ENCODE assay signal across 8 mouse cellular contexts in genomic region chr11:83271951-83272843, GRCm38 (mm10). TPM values are rescaled to one million over a fixed set of nuclear protein-coding genes. Genes with fewer than 3 reads are reported as not detected.
A peak's percentile ranks its signal among the peaks of the same experiment; 100 is the strongest.
DNase-seq lines count a peak whose midpoint lies in the region; ATAC-seq lines count a peak whose summit lies in the region.

No protein-coding gene starts in this region.

- peak; percentile 14 for DNase-seq in layer of hippocampus, adult 9-11 months
- DNase-seq in layer of hippocampus, postnatal 25 days (ENCODE audit: extremely low spot score in 1 of 2, low spot score in 1 of 2) = no peak
- peak; percentile 55 for DNase-seq in R1 (ENCODE audit: low read depth, low spot score)
- peak; percentile 44 to 55 for DNase-seq in natural killer cell, adult 2 months (ENCODE audit: low spot score in 2 of 2)
- no peak for DNase-seq in ovary, postnatal 36 days (ENCODE audit: low spot score)
- no peak for DNase-seq in layer of hippocampus, postnatal 14 days (ENCODE audit: low spot score in 2 of 2)

- peaks cover 4% of the 10 kb centered on the region; the same call in 1 of the 2 replicates for H3K4me1 ChIP-seq in forebrain, embryonic 12.5 days
- peaks cover 19% of the 10 kb centered on the region for H3K4me1 ChIP-seq in liver, embryonic 12.5 days

- 15% methylated on average over 2 of the region's 2 CpGs for WGBS in forebrain, embryonic 12.5 days
- 9% methylated on average over 2 of the region's 2 CpGs for WGBS in liver, embryonic 12.5 days (ENCODE audit: insufficient replicate concordance)

- no peak overlapping the region for H3K9ac ChIP-seq in forebrain, embryonic 12.5 days
- 0 out of 2 replicates have a peak overlapping the region, but pooled peaks have one; percentile 33 for H3K9ac ChIP-seq in liver, embryonic 12.5 days

- 0 out of 2 replicates have a peak, but pooled peaks cover 4% of the 10 kb centered on the region for H3K27me3 ChIP-seq in forebrain, embryonic 12.5 days
- H3K27me3 ChIP-seq in liver, embryonic 12.5 days (replicated peaks) = peaks cover 25% of the 10 kb centered on the region

- ATAC-seq in forebrain, embryonic 12.5 days (ENCODE audit: low FRiP score) = no peak
- peak; percentile 25 for ATAC-seq in liver, embryonic 12.5 days

- H3K4me2 ChIP-seq in forebrain, embryonic 12.5 days = no peak overlapping the region
- peak overlapping the region; percentile 17 for H3K4me2 ChIP-seq in liver, embryonic 12.5 days

- H3K9me3 ChIP-seq in forebrain, embryonic 12.5 days = no peaks in the 10 kb centered on the region
- no peaks in the 10 kb centered on the region for H3K9me3 ChIP-seq in liver, embryonic 12.5 days (replicated peaks)

- H3K4me3 ChIP-seq in forebrain, embryonic 12.5 days (replicated peaks) = no peak overlapping the region
- no peak overlapping the region for H3K4me3 ChIP-seq in liver, embryonic 12.5 days

- no peaks in the 10 kb centered on the region for H3K36me3 ChIP-seq in forebrain, embryonic 12.5 days (replicated peaks)
- peaks cover 14% of the 10 kb centered on the region; the same call in 1 of the 2 replicates for H3K36me3 ChIP-seq in liver, embryonic 12.5 days

- 0 out of 2 replicates have a peak overlapping the region, but pooled peaks have one; percentile 27 for H3K27ac ChIP-seq in forebrain, embryonic 12.5 days
- H3K27ac ChIP-seq in liver, embryonic 12.5 days = peak overlapping the region; percentile 81

RNA-seq across cellular contexts. Expression of gene Slfn14, which starts 14.3 kb away (rescaled TPM):
- total RNA-seq in layer of hippocampus, postnatal 25 days (2021) = not detected
- 0.73 and 0.84 TPM in 2 replicates for polyA plus RNA-seq in forebrain, embryonic 12.5 days (2016; fragmentation: Nextera tagmentation; extraction: Ambion mirVana)
- polyA plus RNA-seq in liver, embryonic 12.5 days (2016; fragmentation: Nextera tagmentation; extraction: Ambion mirVana) = 14.5 and 15.6 TPM in 2 replicates
- total RNA-seq in layer of hippocampus, postnatal 14 days (2021) = not detected

RNA-seq across cellular contexts. Expression of gene Ap2b1, which starts 26.6 kb away (rescaled TPM):
- 100 to 1,000 TPM; 370 TPM for total RNA-seq in layer of hippocampus, postnatal 25 days (2021)
- polyA plus RNA-seq in forebrain, embryonic 12.5 days (2016; fragmentation: Nextera tagmentation; extraction: Ambion mirVana) = 95.7 and 110 TPM in 2 replicates
- 32.8 and 33.4 TPM in 2 replicates for polyA plus RNA-seq in liver, embryonic 12.5 days (2016; fragmentation: Nextera tagmentation; extraction: Ambion mirVana)
- 100 to 1,000 TPM; 352 to 359 TPM for total RNA-seq in layer of hippocampus, postnatal 14 days (2021)

RNA-seq across cellular contexts. Expression of gene Pex12, which starts 30.2 kb away (rescaled TPM):
- 10 to 100 TPM; 11.3 to 18.1 TPM for total RNA-seq in layer of hippocampus, postnatal 25 days (2021)
- 15.4 and 18.5 TPM in 2 replicates for polyA plus RNA-seq in forebrain, embryonic 12.5 days (2016; fragmentation: Nextera tagmentation; extraction: Ambion mirVana)
- 8.2 and 8.3 TPM in 2 replicates for polyA plus RNA-seq in liver, embryonic 12.5 days (2016; fragmentation: Nextera tagmentation; extraction: Ambion mirVana)
- total RNA-seq in layer of hippocampus, postnatal 14 days (2021) = 10 to 100 TPM in 1 of 2 experiments, 1 to 10 TPM in 1; 9.2 to 10.7 TPM

Comparison
In these comparisons a context has a peak if more than half of its experiments do, and no peak if none do; other contexts are left out.
1. DNase-seq: peak in layer of hippocampus, adult 9-11 months (single experiment), R1 (single experiment) and natural killer cell, adult 2 months (2 of 2); none in layer of hippocampus, postnatal 25 days (0 of 2), ovary, postnatal 36 days (single experiment) and layer of hippocampus, postnatal 14 days (0 of 2).